Mouse (Mus musculus) B cell, adult 2 months (primary cell): ENCODE data around the gene Cdc14a.

Experiments
- DNase-seq, 2 experiments: peaks; one replicate each; pipeline ENCODE4 v3.0.0; 2022

Gene Cdc14a

DNA sequence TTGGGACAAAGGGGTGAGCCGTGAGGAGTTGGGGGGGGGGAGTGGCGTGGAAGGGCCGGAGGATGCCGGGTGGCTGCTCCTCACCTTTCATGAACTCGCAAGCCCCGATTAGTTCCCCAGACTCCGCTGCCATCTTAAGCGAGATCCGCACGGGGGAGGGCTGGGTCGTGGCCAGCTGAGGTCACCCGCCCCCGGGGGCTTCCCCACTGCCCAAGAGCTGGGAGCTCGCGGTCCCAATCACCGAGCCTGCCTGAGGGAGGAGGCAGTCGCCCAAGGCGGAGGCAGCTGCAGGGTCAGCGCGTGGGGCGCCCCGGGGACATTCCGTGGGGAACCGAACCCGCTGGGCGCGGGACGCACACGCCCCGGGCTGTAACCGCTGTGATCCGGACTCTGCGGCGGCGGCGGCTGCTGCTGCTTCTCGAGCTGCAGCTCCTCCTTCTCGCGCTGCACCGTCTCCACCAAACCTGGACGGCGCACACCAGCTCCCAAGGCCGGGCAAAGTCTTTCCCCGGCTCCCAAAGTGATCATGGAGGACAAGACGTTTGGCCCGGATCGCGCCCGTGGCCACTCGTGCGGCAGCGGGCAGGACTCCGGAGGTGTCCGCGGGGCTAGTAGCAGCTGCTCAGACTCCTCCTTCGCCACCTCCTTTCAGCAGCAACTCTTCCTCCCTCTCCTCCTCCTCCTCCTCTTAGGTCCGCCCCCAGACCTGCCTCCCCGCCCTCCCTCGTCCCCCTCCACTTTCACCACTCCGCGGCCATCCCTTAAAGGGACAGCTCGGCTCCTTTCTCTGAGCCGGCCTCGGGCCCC, at the start of gene Cdc14a:
Cdc14a (minus strand) TSS at position 680 of the 807 bp plus-strand sequence.
- peak; percentile 73 to 74 for DNase-seq

DNA sequence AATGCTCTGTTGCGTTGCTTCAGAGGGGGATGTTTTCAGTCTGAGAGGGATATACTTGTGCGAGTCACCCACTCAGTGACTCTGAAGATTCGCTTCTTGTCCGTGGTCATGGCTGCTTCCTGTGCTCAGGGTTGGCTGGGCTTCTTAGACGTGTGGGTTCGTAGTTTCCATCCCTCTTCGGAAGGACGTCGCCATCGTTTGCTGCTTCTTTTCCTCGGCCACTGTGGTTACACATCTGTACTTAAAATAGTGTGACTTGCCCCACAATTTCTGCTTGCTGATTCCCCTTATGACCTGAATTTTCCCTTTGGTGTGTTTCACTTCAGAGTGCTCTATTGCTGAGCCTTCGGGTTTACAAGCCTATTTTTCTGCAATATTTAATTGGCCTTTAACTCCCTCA, 41.9 kb upstream of the Cdc14a start:
- peak in 1 of 2 experiments; percentile 12 for DNase-seq

DNA sequence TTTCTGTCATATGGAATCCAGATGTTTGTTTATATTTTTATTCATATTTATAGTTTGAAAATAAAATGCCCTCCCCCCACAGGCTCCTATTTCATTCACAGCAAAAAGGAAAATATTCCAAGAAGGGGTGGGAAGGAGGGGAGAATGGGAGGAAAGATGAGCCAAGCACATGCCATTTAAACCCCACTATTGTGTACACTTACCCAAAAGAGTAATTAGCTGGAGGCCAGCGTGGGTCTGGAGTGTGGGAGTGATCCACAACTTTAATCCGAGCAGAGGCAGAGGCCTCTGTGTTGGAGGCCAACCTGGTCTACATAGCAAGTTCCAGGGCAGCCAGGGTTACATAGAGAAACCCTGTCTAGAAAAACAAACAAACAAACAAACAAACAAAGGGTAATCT, 40.5 kb upstream of the Cdc14a start:
- no peak for DNase-seq

DNA sequence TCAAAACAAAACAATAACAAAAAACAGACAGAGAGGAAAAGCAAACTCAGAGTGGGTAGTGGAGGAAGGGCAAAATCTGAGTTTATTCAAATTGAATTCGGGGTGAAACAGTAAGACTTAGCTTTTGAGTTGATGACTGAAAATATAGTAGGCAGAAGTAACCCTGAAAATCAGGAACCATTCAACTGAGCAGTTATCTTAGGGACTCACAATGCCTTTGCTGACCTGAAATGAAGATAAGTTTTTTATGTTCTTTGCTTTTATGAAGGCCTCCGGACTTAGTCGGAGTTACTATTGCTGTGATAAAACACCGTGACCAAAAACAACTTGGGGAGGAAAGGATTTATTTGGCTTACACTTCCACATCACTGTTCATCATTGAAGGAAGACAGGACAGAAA, 37.2 kb upstream of the Cdc14a start:
- DNase-seq, result no peak

DNA sequence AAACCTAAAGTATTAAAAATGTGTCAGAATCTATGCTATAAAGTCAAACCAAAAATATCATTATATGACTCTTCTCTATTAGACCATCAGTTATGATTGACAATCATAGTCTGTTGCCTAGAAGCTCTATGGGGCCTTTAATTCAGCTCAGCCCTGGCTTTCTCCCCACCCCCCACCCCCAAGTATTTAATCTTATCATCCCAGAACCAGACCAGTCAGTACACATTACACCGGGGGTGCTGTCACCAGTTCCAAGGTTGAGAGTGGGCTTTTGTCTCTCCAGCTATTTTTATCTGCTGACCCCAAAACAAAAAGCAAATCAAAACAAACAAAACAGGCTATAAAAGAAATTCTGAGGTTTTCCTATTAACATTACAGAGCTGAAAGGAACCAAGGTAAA, 30.7 kb upstream of the Cdc14a start:
- no peak for DNase-seq

DNA sequence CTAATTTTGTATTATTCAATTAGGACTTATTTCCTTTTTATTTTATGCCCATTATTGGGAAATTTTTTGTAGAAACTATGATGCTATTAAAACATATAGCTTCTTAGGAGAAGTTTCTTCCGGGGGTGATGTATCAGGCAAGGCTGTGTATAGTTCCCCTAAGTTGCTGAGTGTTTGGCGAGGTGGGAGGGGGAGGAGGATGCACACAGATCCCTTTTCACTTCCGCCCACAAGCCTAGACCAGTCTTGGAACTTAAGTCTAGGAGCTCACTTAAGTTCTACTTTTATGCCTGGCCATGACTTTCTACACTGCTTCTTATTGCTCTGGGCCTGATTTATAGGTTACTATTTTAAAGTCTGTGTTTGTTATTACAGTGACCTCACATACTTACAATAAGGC, 26.9 kb upstream of the Cdc14a start:
- no peak for DNase-seq

DNA sequence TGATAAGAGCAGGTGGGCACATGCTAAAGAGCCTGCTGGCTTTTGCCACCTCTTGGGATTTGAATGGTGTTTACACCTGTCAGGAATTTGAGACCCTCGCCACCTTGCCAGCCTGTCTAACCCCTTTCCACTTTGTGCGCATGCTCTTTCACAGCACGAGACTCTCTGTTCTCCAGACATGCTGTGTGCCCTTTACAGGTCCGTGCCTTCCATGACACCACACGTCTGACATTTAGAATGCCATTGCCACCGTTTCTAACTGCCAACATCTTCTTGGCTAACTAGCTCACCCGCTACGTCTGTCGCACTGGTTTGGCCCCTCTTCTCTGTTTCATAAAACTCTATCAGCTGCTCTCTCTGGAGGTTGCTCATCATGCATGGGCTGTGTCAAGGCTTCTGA, 20.5 kb upstream of the Cdc14a start:
- no peak for DNase-seq

DNA sequence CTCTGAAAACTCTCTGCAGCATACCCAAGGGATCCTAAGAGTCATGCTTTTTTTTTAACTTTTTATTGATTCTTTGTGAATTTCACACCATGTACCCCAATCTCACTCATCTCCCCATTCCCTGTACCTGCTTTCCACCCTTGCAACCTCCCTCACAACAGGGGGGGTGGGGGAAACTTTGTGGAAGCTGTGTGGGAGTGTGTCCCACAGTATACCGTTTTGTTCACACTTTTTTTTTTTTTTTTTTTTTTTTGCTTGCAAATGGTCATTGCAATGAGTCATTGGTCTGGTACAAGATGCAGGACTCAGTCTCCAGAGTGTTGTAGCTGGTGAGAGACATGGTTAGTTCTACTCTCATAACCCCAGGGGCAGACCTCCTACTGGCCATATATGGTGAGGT, 19.0 kb upstream of the Cdc14a start:
- no peak for DNase-seq

DNA sequence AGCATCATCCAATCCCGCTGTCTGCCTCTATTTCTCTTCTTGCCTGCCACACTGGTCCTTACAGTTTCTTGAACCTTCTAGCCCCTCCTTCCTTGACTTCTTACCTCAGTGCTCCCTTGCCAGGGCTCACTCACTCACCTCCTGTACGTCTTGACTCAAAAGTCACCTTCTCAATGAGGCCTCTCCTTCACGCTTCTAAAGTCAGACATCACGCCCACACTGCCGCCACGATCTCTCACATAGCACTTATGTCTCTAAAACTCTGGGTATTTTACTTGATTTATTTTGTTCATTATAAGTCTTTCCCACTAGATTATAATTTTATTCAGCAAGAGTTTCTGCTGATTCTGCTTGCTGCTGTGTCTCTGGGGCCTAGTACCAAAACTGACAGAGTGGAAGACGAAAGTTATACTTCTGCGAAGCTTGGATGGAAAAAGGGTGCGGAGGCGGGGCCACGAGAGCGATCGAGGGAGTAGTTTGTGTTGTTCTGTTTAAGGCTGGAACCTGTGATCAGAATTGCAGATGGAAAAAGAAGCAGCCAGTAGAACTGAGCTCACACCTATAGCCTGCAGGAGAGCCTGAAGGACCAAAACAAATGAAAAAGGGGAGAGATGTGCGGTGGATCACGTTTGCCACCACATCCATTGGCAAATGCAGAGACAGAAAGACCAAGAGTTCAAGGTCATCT, 17.8 kb upstream of the Cdc14a start:
- no peak for DNase-seq

DNA sequence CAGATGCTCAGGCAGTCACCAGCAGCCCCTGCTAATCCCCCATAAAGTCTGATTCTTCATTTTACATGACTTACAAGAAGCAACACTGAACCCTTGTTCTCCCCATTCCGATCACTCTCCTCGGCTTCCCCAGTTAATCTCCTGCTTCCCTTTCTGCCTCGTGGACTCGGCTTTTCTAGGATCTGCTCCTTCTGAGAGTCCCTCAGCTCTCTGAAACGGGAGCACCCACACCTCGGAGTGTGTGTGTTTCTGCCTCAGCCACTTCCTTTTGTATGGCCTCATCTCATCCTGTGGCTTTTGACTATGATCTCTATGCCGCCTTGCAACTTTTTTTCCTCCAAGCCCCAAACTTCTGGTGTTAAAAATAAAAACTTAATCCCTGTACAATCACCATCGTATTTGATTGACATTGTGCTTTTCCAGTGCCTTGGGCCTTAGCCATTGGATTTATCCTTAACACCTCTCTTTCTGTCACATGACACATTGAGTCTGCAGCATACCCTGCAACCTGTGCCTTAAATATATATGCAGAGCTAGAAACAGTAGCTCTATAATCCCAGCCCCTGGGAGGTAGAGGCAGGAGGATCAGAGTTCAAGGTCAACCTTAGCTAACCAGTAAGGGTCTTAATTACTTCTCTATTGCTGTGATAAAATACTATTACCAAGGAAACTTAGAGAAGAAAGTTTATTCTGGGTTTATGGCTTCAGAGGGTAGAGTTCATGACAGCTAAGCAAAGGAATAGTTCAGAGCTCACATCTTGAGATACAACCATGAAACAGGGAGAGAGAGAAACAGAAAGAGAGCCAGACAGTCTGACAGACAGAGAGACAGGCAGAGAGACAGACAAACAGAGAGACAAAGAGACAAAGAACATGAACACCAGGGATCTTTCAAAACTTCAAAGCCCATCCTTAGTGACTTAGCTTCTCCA, 16.5 kb upstream of the Cdc14a start:
- DNase-seq, result no peak

DNA sequence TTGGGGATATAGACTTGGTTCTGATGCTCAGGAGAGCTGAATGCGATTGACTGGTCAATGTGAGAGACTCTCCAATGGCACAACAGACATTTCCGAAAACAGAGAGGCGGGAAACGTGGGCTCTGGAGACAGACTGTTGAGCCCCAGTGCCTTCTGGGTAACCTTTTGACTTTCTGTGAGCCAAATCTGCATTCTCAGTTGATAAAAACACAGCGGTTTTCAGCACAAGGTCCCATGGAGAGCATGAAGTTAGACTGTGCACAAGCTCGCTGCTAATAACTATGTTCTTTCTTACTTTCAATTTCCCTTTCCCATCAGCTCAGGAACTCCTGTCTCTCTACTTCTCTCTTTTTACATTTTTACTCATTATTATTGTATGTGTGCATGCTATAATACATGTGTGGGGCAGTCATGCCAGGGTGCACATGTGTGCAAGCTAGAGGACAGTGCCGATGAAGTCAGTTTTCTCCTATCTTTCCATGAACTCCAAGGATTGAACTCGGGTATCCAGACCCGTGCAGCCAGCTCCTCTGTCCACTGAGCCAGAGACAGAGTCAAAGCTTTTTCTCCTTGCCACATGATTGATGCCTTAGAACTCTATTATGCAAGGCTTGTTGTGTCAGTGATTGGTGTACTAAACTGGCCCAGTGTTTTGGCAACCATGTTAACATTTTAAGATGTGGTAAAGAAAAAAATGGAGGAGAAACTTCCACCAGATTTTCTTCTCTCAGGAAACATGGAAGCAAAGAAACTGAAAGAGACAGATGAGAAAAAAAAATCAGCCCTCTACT, 13.2 kb upstream of the Cdc14a start:
- DNase-seq, result peak; percentile 10 to 22

DNA sequence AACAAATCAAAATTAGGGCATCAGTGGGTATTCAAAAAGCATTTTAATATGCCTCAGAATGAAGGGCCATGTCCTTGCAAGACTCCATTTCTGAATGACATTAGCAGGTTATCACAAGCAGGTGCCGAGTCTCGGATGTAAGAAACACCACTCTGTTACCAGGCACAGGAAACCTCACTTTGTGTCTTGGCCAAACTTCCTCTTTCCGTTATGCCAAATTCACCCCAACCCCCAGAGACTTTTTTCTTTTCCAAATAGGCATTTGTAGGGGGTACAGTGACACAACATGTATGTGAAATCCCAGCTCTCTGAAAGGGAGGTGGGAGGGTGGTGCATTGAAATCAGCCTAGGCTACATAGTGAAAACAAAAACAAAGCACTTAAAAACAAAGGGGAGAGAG, 12.3 kb upstream of the Cdc14a start:
- peak; percentile 37 to 40 for DNase-seq

DNA sequence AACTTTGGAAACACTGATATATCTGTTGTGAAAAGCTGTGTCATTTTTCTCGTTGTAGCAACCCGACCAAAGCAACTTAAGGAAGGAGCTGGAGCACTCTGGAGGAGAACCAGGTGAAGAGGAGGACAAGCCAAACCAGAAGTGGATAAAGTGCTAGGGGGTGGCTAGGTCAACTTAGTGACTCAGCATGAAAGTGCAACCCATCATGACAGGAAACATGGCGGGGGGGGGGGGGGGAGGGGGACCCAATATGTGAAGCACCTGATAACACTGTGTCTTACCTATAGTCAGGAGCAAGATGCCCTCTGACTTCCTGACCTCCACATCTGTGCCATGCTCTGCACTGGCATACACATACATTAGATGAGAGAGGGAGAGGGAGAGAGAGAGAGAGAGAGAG, 10.9 kb upstream of the Cdc14a start:
- no peak for DNase-seq

DNA sequence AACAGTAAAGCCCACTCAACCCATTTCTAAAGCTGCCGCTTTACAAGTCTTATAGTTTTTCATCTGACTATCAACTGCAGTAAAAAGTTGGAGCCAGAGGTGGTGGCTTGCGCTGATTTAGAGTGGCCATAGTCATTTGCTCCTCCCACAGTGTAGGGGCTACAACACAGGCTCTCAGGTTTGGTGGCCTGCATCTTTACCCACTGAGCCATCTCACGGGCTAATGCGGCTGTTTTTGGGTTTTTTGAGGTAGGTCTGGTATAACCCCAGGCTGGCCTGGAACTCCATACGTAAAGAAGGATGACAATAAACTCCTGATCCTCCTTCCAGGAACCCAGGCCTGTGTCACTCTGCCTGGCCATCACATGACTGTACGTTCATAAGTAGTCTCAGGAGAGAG, 2.1 kb upstream of the Cdc14a start:
- no peak for DNase-seq

DNA sequence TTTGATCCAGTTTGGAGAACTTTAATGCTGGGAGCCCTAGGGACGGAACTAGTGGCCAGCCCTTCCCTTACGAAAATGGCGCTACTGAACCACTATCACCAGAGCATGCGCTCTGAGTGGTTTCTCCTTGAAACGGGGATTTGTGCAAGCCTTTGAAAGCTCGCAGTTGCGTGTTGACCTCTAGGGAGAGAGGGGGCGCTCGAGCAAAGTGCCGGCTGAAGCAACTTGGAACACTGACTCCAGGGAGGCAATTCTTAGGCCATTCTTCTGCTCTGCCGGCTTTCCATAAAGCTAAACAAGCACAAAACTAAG, 1.1 kb upstream of the Cdc14a start:
- peak; percentile 74 to 79 for DNase-seq

DNA sequence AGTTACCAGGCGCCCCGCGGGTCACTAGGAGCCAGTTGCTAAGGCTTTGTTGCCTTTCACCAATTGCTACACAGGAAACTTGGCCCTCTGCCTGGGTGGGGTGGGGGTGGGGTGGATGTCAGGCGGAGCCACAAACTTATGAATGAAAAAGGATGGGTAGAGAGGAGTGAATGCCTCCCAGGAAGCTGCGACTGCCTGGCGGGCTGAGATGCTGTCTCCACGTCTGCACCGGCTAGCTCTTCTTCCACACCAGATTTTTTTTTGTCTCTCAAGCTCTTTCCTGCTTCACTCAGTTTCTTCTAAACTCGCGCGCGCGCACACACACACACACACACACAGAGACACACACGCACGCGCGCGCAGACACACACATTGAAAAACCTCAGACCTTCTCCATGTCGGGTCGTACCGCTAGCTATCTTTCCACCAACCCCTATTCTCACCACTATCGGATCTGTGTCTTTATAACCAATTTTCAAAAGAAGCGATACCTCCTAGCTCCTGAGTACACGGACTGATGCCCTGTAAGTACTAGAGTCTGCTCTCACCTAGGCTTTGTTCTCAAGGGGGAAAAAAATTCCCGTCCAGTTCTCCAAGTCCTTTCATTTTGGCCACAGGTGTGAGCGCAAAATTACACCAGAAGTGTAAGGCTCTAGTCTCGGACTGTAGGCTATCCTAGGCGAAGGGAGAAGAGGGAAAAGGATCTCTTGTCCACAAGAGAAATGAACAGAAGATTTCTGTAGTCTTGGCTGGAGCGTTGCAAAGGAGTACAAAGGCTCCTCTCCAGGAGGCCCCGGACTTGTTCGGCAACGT, 534 bp upstream of the Cdc14a start:
- DNase-seq, result no peak

DNA sequence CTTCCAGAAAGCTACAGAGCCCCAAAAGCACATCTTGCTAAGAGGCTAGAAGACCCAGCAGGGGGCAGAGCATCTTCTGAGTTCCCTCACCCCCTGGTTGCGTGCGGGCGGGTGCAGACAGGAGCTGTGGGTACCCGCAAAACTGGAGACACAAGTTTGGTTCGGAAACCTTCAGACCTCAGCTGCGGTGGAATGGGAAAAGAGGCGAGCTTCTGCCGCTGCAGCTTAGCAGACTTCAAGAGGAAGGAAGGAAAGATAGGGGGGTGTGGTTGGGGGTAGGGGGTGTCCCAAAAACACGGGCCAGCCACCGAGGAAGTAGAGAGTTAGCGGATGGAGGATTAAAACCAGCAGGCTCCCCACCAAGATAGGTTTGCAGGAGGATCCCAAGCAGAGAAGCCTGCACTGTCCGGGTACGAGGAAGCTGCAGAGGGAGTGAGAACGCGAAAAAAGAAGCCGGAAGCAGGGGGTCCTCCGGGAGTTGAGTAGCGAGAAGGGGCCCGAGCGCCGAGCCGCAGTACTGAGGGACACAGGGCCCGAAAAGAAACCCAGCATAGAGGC, 958 bp downstream of the Cdc14a start:
- DNase-seq, result peak; percentile 74 to 78

DNA sequence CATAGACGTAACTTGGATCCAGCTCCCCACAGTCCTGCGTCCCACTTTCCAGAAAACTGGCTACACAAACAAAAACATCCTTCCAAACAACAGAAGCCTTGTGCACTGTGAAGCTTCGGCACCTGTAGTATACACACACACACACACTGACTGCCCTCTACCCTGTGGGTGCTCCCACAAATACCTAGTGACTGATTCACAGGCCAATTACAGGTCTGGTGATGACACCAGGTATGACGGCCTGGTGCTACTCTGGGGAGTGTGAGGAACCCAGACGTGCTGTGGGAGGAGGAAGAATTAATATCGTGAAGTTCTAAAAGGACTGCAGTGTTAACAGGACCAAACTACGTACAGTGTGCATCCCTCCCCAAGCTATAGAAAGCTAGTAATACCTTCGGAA, 1.8 kb downstream of the Cdc14a start:
- DNase-seq, result no peak

DNA sequence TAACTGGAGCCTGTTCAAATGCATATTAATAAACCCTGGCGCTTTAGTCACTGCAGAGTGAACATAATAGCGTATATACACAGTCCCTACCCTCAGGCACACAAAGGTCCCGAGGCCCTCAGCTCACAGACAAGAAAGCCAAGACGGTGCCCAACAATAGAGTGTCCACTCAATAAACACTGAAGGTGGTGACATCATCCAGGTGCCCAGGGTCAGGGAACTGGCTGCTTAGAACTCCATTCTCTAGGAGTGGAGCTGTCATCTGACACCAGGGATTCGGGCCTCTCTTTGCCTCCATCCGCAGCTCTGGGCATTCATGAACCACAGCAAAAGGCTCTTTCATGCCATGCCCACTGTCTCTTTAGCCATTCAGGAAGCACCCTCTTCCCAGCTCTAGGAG, 2.7 kb downstream of the Cdc14a start:
- no peak for DNase-seq

DNA sequence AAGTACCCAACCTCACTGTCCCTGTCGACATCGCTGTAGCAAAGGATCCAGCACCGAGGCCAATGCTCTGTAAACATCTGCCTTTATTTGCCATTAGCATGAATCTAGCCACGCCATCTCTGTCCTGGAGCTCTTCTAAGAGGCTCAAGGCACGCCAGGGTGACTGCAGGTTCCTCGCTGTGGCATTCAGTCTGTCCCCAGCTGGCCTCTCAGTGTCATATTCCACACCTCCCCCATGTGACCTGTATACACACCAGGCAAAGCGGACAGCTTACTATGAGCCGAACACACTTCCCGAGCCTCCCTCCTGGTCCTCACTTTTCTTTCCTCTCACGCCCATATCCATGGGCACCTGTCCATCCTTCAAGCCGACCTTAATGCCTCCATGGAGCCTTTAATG, 4.0 kb downstream of the Cdc14a start:
- no peak for DNase-seq

DNA sequence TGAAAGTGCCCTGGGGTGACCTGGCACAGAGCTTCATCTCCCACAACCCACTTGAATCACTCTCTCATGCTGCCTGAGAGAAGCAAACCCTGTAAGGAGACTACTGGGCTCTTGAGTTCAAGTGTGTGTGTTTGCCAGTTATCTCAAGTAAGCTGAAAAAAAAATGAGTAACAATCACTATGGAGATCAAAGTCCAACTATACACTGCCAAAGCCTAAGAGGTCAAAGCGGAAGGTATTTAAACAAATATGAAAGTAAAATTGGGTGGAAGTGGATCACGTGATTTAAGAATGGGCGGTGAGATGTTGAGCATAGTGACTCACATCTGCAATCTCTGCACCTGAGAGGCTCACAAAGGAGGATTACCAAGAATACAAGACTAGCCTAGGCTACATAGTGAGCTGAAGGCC, 9.4 kb downstream of the Cdc14a start:
- DNase-seq, result no peak
